Mouse (Mus musculus): ENCODE data around the gene Cldn22. TPM values are rescaled to one million over a fixed set of nuclear protein-coding genes. Genes with fewer than 3 reads are reported as not detected.

Gene Cldn22
- total RNA-seq, 1 experiment from 2014 or later: not detected

Other genes starting within 250 kb of the Cldn22 start
- 65.9 and 66.7 TPM in 2 replicates for gene Ing2, start 148.9 kb upstream of the Cldn22 start, total RNA-seq (2017)
- 33.7 and 36.0 TPM in 2 replicates for gene Cdkn2aip, start 110.5 kb upstream of the Cldn22 start, total RNA-seq (2017)
- gene Cldn24, start 2.3 kb upstream of the Cldn22 start, total RNA-seq (2017): not detected in 2 replicates
- gene Wwc2, start 166.4 kb downstream of the Cldn22 start, total RNA-seq (2017): 6.4 and 8.9 TPM in 2 replicates